Mouse (Mus musculus): Measurements from ENCODE around the gene Sfxn2. TPM values are rescaled to one million over a fixed set of nuclear protein-coding genes. Genes with fewer than 3 reads are reported as not detected.

Gene Sfxn2
- polyA plus RNA-seq, 1 experiment from 2014 or later: 5.2 TPM

GRCm38 (mm10) chr19:46571878-46572244 lies 1.3 kb upstream of the Sfxn2 start:
- TF ChIP-seq CTCF (IDR thresholded peaks at IDR 0.05; ENCODE audit: low read depth): no peak
- no peaks in the 10 kb centered on the region for H3K9me3 ChIP-seq (ENCODE audit: control insufficient read depth)
- peak overlapping the region; percentile 94 for H3K4me2 ChIP-seq (replicated peaks; ENCODE audit: low read depth)
- H3K27ac ChIP-seq (ENCODE audit: low read depth, low read length): no peak overlapping the region
- peak overlapping the region; percentile 58; the same call in 1 of the 2 replicates for H3K4me3 ChIP-seq (ENCODE audit: low read depth, low read length)
- 28% methylated on average over 10 of the region's 10 CpGs for whole genome bisulfite sequencing
- no peaks in the 10 kb centered on the region for H3K4me1 ChIP-seq (replicated peaks; ENCODE audit: control insufficient read depth, insufficient read depth, low read length)
- no peaks in the 10 kb centered on the region for H3K36me3 ChIP-seq (ENCODE audit: control insufficient read depth, insufficient read depth)
- H3K9ac ChIP-seq (ENCODE audit: low read depth, low read length): no peak overlapping the region
- no peak for ATAC-seq
- H3K27me3 ChIP-seq (replicated peaks; ENCODE audit: control insufficient read depth, insufficient read depth, low read length): no peaks in the 10 kb centered on the region

DNA sequence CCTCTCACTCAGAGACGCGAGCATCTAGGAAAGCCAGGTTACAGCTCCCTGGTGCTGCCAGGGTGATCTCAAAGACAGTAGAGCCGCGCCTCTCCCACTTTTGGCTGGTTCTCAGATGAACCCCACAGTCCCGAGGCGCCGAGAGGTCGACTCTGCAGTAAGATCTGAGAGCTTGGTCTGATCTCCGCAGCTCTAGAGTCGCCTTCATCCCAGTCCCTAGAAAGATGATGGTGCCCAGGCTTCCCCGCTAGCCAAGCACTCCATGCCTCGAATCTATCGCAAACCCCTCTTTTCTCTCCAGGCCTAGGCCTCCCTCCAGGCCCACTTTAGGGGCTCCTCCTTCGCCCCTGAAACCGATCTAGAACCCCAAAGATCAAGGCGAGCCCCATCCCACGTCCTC lies 617 bp upstream of the Sfxn2 start:
- no peaks in the 10 kb centered on the region for H3K27me3 ChIP-seq (replicated peaks; ENCODE audit: control insufficient read depth, insufficient read depth, low read length)
- no peaks in the 10 kb centered on the region for H3K36me3 ChIP-seq (ENCODE audit: control insufficient read depth, insufficient read depth)
- WGBS: 1% methylated on average over 17 of the region's 17 CpGs
- no peak for TF ChIP-seq CTCF (IDR thresholded peaks at IDR 0.05; ENCODE audit: low read depth)
- H3K27ac ChIP-seq (ENCODE audit: low read depth, low read length): no peak overlapping the region
- no peaks in the 10 kb centered on the region for H3K4me1 ChIP-seq (replicated peaks; ENCODE audit: control insufficient read depth, insufficient read depth, low read length)
- no peak; the same call in 1 of the 2 replicates for ATAC-seq
- H3K4me2 ChIP-seq (replicated peaks; ENCODE audit: low read depth): peak overlapping the region; percentile 94
- H3K9me3 ChIP-seq (ENCODE audit: control insufficient read depth): no peaks in the 10 kb centered on the region
- peak overlapping the region; percentile 42; the same call in 1 of the 2 replicates for H3K9ac ChIP-seq (ENCODE audit: low read depth, low read length)
- peak overlapping the region; percentile 58 for H3K4me3 ChIP-seq (ENCODE audit: low read depth, low read length)

- Histone ChIP-seq H3K9me3 (ENCODE audit: control insufficient read depth) (no peaks in the 10 kb centered on the region), H3K9ac (ENCODE audit: low read depth, low read length) (0 out of 2 replicates have a peak overlapping the region, but pooled peaks have one; percentile 43), H3K4me3 (ENCODE audit: low read depth, low read length) (peak overlapping the region; percentile 58), H3K36me3 (ENCODE audit: control insufficient read depth, insufficient read depth) (no peaks in the 10 kb centered on the region), H3K4me2 (replicated peaks; ENCODE audit: low read depth) (peak overlapping the region; percentile 94), H3K4me1 (replicated peaks; ENCODE audit: control insufficient read depth, insufficient read depth, low read length) (no peaks in the 10 kb centered on the region), H3K27ac (ENCODE audit: low read depth, low read length) (no peak overlapping the region), H3K27me3 (replicated peaks; ENCODE audit: control insufficient read depth, insufficient read depth, low read length) (no peaks in the 10 kb centered on the region)
- no peak for ATAC-seq
- no peak for TF ChIP-seq CTCF (IDR thresholded peaks at IDR 0.05; ENCODE audit: low read depth)
- WGBS: 30% methylated on average over 6 of the region's 6 CpGs
These were observed 825 bp downstream of the Sfxn2 start for GRCm38 (mm10) chr19:46573990-46574389.

DNA sequence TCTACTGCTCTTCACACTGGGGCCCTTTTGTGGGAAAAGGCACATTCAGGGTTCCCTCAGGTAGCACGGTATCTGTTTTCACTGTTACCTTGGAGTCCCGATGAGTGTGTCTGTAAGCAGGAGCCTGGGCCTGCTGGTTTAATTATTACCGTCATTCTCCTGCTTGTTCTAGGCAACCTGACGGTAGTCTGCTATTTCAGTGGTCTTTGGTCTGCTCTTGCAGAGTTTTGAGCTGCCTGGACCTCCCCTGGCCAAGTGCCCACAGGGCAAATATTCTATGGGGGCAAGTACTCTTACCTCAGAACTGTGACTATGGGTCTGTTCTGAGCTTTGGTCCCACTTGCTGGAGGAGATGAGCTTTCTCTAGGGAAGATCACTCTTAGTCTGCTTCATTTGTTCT lies 2.0 kb downstream of the Sfxn2 start:
- Histone ChIP-seq H3K4me1 (replicated peaks; ENCODE audit: control insufficient read depth, insufficient read depth, low read length) (no peaks in the 10 kb centered on the region), H3K27ac (ENCODE audit: low read depth, low read length) (no peak overlapping the region), H3K4me2 (replicated peaks; ENCODE audit: low read depth) (peak overlapping the region; percentile 2; the same call in 1 of the 2 replicates), H3K9ac (ENCODE audit: low read depth, low read length) (no peak overlapping the region), H3K9me3 (ENCODE audit: control insufficient read depth) (no peaks in the 10 kb centered on the region), H3K4me3 (ENCODE audit: low read depth, low read length) (no peak overlapping the region), H3K27me3 (replicated peaks; ENCODE audit: control insufficient read depth, insufficient read depth, low read length) (no peaks in the 10 kb centered on the region), H3K36me3 (ENCODE audit: control insufficient read depth, insufficient read depth) (no peaks in the 10 kb centered on the region)
- WGBS: 28% methylated on average over 4 of the region's 4 CpGs
- no peak for TF ChIP-seq CTCF (IDR thresholded peaks at IDR 0.05; ENCODE audit: low read depth)
- ATAC-seq: no peak

DNA sequence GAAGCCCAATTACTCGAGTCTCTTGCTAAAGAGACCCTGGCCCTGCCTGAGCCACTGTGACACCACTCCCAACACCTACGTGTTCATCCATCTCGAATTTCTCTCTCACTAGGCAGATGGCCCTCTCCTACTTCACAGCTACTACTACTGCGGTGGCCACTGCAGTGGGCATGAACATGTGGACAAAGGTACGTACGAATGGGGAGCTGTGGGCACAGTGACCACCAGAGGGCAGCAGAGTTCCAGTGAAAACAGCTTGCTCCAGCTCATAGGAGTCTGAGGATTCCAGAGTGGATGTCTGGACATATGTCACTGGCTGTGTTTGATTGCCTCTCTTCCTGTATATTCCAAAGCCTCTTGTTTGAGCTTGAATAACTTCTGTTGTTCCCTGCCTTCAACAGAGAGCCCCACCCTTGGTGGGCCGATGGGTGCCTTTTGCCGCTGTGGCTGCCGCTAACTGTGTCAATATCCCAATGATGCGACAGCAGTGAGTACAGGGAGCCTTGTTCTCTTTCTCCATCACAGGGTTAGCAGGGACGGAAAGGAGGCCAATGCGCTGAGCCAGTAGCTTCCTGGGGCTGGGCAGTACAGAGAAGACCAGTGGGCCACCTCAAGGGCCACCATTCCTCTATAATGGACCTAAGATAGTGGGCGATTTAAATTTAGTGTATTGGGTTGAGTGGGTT lies 14.8 kb downstream of the Sfxn2 start:
- WGBS: 59% methylated on average over 13 of the region's 13 CpGs
- Histone ChIP-seq H3K27ac (ENCODE audit: low read depth, low read length) (no peak overlapping the region), H3K36me3 (ENCODE audit: control insufficient read depth, insufficient read depth) (peaks cover 22% of the 10 kb centered on the region), H3K4me3 (ENCODE audit: low read depth, low read length) (no peak overlapping the region), H3K27me3 (replicated peaks; ENCODE audit: control insufficient read depth, insufficient read depth, low read length) (no peaks in the 10 kb centered on the region), H3K9ac (ENCODE audit: low read depth, low read length) (no peak overlapping the region), H3K4me2 (replicated peaks; ENCODE audit: low read depth) (no peak overlapping the region), H3K9me3 (ENCODE audit: control insufficient read depth) (no peaks in the 10 kb centered on the region), H3K4me1 (replicated peaks; ENCODE audit: control insufficient read depth, insufficient read depth, low read length) (no peaks in the 10 kb centered on the region)
- ATAC-seq: peak; percentile 63; the same call in 1 of the 2 replicates
- TF ChIP-seq CTCF (IDR thresholded peaks at IDR 0.05; ENCODE audit: low read depth): peak; percentile 98

DNA sequence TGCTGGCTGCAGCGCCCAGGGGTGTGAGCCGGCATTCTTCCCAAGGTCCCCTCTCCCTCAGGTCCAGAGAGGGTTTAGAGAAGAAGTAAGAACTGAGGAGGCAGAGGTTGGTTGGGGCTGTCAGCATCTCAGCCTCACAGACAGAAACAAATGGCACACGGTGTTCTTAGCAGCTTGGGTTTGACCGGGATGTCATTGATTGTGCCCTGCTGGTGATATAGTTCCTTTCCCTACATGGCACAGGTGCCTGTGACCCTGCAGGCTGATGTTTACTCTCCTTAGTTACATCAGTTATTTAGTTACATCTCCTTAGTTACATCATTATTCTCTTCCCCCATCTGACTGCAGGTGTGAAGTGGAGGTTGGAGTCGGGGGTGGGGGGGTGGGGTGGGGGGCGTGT lies 18.4 kb downstream of the Sfxn2 start:
- H3K4me1 ChIP-seq (replicated peaks; ENCODE audit: control insufficient read depth, insufficient read depth, low read length): no peaks in the 10 kb centered on the region
- no peak overlapping the region for H3K27ac ChIP-seq (ENCODE audit: low read depth, low read length)
- no peaks in the 10 kb centered on the region for H3K27me3 ChIP-seq (replicated peaks; ENCODE audit: control insufficient read depth, insufficient read depth, low read length)
- H3K4me3 ChIP-seq (ENCODE audit: low read depth, low read length): no peak overlapping the region
- no peak for TF ChIP-seq CTCF (IDR thresholded peaks at IDR 0.05; ENCODE audit: low read depth)
- H3K36me3 ChIP-seq (ENCODE audit: control insufficient read depth, insufficient read depth): peaks cover 27% of the 10 kb centered on the region; the same call in 1 of the 2 replicates
- H3K9ac ChIP-seq (ENCODE audit: low read depth, low read length): no peak overlapping the region
- H3K4me2 ChIP-seq (replicated peaks; ENCODE audit: low read depth): no peak overlapping the region
- 75% methylated on average over 6 of the region's 6 CpGs for WGBS
- ATAC-seq: no peak
- no peaks in the 10 kb centered on the region for H3K9me3 ChIP-seq (ENCODE audit: control insufficient read depth)
